Mouse (Mus musculus): ENCODE data around the gene Pkp4.
"Not testable (repeated sequence)": the region's sequence is repeated elsewhere in the genome, so short reads cannot be mapped to it uniquely, and the experiment has no call there.

DNA sequence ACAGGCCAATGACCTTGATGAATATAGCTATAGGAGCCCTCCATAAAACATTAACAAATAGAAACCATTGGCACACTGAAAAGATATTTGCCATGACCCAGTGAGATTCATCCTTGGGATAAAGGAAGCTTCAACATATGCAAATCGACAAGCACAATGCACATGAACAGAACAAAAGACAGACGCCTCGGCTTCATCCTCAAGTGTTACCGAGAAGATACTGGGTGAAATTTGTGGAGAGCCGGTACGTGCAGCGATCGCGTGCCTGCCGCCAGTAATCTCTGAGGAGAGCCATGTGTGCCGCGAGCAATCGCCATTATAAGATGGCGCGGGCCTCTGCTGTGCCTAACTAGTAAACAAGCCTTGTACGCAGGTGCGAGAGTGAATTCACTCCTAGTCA lies 218.2 kb downstream of the Pkp4 start:
- TF ChIP-seq POLR2A (IDR thresholded peaks at IDR 0.05; ENCODE audit: extremely low read depth, insufficient read depth, low read length); CTCF (IDR thresholded peaks at IDR 0.05; ENCODE audit: low read depth, low read length): not testable (repeated sequence)

Data from liver, adult 2 months (tissue).